Mouse (Mus musculus): ENCODE data around the gene Atp5j2.
A peak's percentile ranks its signal among the peaks of the same experiment; 100 is the strongest.

The Atp5j2 gene

GRCm38 (mm10) chr5:145201321-145201991, 9.6 kb upstream of the Atp5j2 start, which contains the start of gene Zkscan14:
TSS of gene Zkscan14 (minus strand) at chr5:145201868.
- peak; percentile 47 for DNase-seq (ENCODE audit: low spot score)

DNA sequence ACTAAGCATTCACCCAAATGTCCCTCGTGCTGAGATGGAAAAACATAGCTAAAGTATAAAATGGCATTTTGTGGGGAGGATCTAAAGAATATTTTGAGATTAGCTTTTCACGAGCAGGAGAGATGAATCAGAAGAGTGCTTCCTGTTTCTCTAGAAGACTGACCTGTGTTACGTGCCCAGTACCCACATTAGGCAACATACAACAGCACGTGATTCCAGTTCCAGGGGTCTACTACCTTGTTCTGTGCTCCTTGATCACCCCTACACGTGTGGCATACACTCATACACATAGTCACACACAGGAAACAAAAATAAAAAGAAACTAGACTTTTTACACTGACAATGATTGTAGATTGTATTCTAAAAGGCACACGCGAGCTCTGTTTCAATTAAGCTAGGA, 8.5 kb upstream of the Atp5j2 start:
- no peak for DNase-seq (ENCODE audit: low spot score)

GRCm38 (mm10) chr5:145190875-145191798, 725 bp downstream of the Atp5j2 start:
- DNase-seq (ENCODE audit: low spot score): peak; percentile 80

- DNase-seq (ENCODE audit: low spot score): no peak
Observed at GRCm38 (mm10) chr5:145190373-145190772, 1.5 kb downstream of the Atp5j2 start.

DNA sequence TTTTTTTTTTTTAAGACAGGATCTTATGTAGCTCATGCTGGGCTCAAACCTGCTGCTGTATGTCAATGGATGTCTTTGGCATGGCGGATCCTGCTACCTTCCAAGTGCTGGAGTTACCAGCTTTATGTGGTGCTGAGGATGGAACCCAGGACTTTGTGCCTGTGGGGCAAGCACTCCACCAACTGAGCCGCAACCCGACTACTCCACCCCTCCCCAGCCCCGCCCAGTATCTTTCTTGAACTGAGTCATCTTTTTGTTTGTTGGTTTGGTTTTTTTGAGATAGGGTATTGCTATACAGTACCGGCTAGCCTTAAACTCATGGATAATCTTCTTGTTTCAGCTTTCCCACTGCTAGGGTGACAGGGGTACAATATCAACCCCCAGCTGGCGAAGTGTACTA, 2.4 kb downstream of the Atp5j2 start:
- DNase-seq (ENCODE audit: low spot score): no peak

- DNase-seq (ENCODE audit: low spot score): no peak
Observed at GRCm38 (mm10) chr5:145185244-145185643, 6.6 kb downstream of the Atp5j2 start.

- no peak for DNase-seq (ENCODE audit: low spot score)
Observed at GRCm38 (mm10) chr5:145178461-145178980, 13.3 kb downstream of the Atp5j2 start.

GRCm38 (mm10) chr5:145167306-145167661, 24.6 kb downstream of the Atp5j2 start:
- no peak for DNase-seq (ENCODE audit: low spot score)

- peak; percentile 97 for DNase-seq (ENCODE audit: low spot score)
Observed at GRCm38 (mm10) chr5:145166536-145167305, 25.1 kb downstream of the Atp5j2 start, which contains the start of the genes Ptcd1 and Cpsf4. TSS of gene Ptcd1 (minus strand) at chr5:145167108. TSS of gene Cpsf4 (plus strand) at chr5:145167213.

DNA sequence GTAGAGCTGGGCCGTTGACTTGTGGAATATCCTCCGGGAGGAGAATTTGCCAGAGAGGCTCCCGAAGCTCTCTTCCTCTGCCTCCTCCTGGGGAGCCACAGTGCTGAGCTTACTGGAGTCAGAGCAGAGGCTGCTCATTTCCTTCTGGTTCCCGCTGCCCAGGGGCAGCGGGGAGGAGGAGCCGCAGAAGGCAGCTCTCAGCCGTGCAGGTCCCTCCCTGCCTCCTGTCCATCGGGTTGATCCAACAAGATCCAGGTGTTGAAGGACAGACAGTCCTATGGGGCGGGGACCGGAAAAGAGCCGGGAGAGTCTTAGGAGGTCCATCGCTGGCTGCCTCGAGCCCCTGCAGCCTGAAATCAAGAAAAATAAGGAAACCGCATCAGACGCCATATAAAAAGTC, 26.7 kb downstream of the Atp5j2 start:
- DNase-seq (ENCODE audit: low spot score): no peak

GRCm38 (mm10) chr5:145164710-145165109, 27.2 kb downstream of the Atp5j2 start:
- DNase-seq (ENCODE audit: low spot score): no peak

DNA sequence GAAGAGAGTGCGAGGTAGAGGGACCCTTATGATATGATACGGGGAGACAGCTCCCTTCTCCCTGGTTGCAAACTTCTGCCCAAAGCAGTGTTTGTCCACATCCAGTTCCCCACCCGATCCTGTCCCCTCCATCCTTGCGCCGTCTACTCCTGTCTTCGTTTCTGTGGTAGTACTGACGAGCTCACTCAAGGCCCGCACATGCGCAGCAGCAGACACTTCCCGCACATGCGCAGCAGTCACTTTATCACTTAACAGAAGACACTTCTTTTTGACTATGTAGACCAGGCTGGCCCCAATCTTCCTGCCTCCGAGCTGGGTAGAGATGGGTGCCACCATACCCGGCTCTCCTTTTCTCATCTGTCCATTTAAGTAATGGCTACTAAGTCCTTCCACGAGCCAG, 30.5 kb downstream of the Atp5j2 start:
- DNase-seq (ENCODE audit: low spot score): no peak

- no peak for DNase-seq (ENCODE audit: low spot score)
Observed at GRCm38 (mm10) chr5:145152690-145153089, 39.2 kb downstream of the Atp5j2 start.

DNA sequence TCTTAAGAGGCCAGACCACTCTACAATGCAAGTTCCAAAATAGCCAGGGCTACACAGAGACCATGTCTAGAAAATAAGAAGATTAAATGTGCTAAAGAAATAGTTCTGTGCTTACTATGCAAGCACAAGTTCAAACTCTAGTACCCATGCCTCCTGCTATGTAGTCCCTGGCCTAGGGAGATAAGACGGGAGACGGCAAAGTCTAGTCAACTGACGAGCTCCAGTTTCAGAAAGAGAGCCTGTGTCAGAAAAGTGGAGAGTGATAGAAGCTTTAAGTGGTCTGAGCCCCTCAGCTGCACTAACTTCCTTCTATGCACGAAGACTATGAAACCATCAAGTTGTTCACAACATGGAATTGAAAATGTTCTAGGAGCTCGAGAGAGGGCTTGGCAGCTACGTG, 42.6 kb downstream of the Atp5j2 start:
- DNase-seq (ENCODE audit: low spot score): no peak

DNA sequence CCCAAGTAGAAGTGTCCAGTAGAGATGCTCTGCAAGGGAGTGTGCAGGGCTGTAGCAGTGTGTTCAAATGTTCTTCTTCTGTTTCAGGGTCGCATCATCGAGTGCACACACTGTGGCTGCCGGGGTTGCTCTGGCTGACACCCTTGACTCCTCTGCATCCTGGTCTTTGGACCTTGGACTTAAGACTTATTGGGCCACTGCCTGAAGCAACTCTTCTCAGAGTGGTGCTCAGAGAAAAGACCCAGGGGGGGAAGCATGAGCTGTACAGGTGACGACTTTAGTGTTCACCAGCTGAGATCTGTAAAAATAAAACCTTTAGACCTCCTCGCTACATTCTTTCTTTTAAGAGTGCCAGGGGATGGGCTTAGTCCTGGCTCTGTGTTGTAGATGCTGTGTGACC, 44.1 kb downstream of the Atp5j2 start:
- no peak for DNase-seq (ENCODE audit: low spot score)

- DNase-seq (ENCODE audit: low spot score): no peak
Observed at GRCm38 (mm10) chr5:145140611-145141010, 51.3 kb downstream of the Atp5j2 start.

- peak; percentile 89 for DNase-seq (ENCODE audit: low spot score)
Observed at GRCm38 (mm10) chr5:145139571-145140519, 52.0 kb downstream of the Atp5j2 start, which contains the start of the genes Pdap1 and Bud31. TSS of gene Pdap1 (minus strand) at chr5:145140238. TSS of gene Bud31 (plus strand) at chr5:145140362.

DNA sequence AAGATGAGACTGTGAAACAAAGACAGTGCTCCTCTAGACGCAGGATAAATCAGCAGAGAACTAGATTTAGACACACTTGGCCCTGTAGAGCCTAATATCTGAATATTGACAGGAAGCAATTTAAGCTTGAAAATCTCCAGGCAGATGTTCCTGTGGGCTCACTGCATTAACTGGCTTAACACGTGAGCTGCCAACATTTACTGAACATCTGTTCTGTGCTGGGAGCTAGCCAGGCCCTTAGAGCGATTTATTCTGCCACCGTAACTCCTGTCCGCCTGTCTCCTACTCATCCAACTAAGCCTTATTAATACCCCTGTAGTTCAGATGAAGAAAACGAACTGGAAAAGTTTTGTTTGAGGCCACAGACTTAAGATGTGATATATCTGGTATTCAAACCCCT, 53.0 kb downstream of the Atp5j2 start:
- DNase-seq (ENCODE audit: low spot score): no peak

All from ovary, adult 18-20 months (tissue).